Mouse (Mus musculus): ENCODE data around the gene Fxyd3.

- TF ChIP-seq CTCF (IDR thresholded peaks at IDR 0.05; ENCODE audit: low read depth, low read length) (no peak), POLR2A (IDR thresholded peaks at IDR 0.05; ENCODE audit: insufficient read depth, low read length) (no peak)
Observed at GRCm38 (mm10) chr7:31059919-31060620, 16.4 kb downstream of the Fxyd3 start.

Data from ES-Bruce4 (cell line).